Mouse (Mus musculus): Measurements from ENCODE around the gene Eml4.

DNA sequence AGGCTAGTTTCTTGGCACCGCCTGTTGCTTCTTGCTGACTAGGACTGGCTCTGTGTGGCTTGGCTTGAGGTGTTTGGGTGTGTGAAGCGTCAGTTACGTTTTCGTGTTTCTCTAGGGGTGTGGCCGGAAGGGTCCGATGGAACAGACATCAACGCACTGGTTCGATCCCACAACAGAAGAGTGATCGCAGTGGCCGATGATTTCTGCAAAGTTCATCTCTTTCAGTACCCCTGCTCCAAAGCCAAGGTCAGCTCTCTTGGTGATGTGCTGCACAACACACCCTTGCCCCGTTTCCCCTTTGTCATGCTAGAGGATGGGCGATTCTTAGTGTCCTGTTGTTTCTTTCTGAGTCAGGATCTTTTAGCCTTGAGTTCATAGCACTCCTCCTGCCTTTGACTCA, 126.4 kb downstream of the Eml4 start:
- no peak for TF ChIP-seq MXI1 (IDR thresholded peaks at IDR 0.05; ENCODE audit: low read depth, low read length)
- no peak for TF ChIP-seq MAX (IDR thresholded peaks at IDR 0.05; ENCODE audit: low read length)
- TF ChIP-seq JUND (IDR thresholded peaks at IDR 0.05; ENCODE audit: low read depth, low read length), result no peak
